Mouse (Mus musculus) ES-E14 (cell line): ENCODE data around the gene Shank3. TPM values are rescaled to one million over a fixed set of nuclear protein-coding genes. Genes with fewer than 3 reads are reported as not detected.

Experiments
- DNase-seq: peaks from one replicate; pipeline ENCODE4 v3.0.0-alpha.2; 2013; ENCODE audit warnings: low read depth, low spot score
- H3K27ac ChIP-seq: 2 replicates; pipeline ENCODE4 v1.5.1; 2012; ENCODE audit warnings: low read depth, mild to moderate bottlenecking, low read length, moderate library complexity, mixed read lengths; ENCODE audit not compliant: poor library complexity, insufficient read depth, severe bottlenecking
- H3K36me3 ChIP-seq: 2 replicates; pipeline ENCODE4 v1.6.1; 2012; ENCODE audit warnings: mild to moderate bottlenecking, low read length, moderate library complexity, mixed read lengths; ENCODE audit not compliant: control insufficient read depth, poor library complexity, insufficient read depth, severe bottlenecking
- H3K4me1 ChIP-seq, 2 experiments: fragments of 150-350 bp in 1 of 2; sonication (generic) in 1 of 2; 2 replicates each; pipeline ENCODE4 v1.6.1; 2012; ENCODE audit warnings: low read length in 2 of 2, mild to moderate bottlenecking in 1 of 2, mixed read lengths in 1 of 2; ENCODE audit not compliant: control insufficient read depth in 2 of 2, insufficient read depth in 2 of 2, poor library complexity in 1 of 2
- H3K4me3 ChIP-seq, 2 experiments: fragments of 150-350 bp in 1 of 2; sonication (generic) in 1 of 2; 2 replicates each; pipeline ENCODE4 v1.5.1; 2012; ENCODE audit warnings: low read length in 2 of 2, low read depth in 1 of 2, mild to moderate bottlenecking in 1 of 2, mixed read lengths in 1 of 2; ENCODE audit not compliant: insufficient read depth in 1 of 2, poor library complexity in 1 of 2, severe bottlenecking in 1 of 2
- H3K9ac ChIP-seq: 2 replicates; pipeline ENCODE4 v1.6.1; 2012; ENCODE audit warnings: low read depth, mild to moderate bottlenecking, low read length, mixed read lengths; ENCODE audit not compliant: poor library complexity, insufficient read depth, severe bottlenecking
- H3K9me3 ChIP-seq: fragments of 150-350 bp; sonication (generic); 2 replicates; pipeline ENCODE4 v1.6.1; 2012; ENCODE audit warnings: low read depth, mild to moderate bottlenecking, low read length; ENCODE audit not compliant: control insufficient read depth, insufficient read depth
- CHD2 ChIP-seq: IDR thresholded peaks from 2 replicates; pipeline ENCODE4 v1.6.1; 2014; ENCODE audit warnings: mild to moderate bottlenecking, low read depth, low read length, inconsistent platforms
- HCFC1 ChIP-seq: IDR thresholded peaks from 2 replicates; pipeline ENCODE4 v1.6.1; 2012; ENCODE audit warnings: low read length, inconsistent platforms, borderline replicate concordance; ENCODE audit not compliant: insufficient read depth
- MAFK ChIP-seq: IDR thresholded peaks from 2 replicates; pipeline ENCODE4 v1.6.1; 2014; ENCODE audit warnings: mild to moderate bottlenecking, low read depth, low read length, inconsistent platforms; ENCODE audit not compliant: insufficient read depth
- ZC3H11A ChIP-seq: IDR thresholded peaks from 2 replicates; pipeline ENCODE4 v1.6.1; 2012; ENCODE audit warnings: low read depth, mild to moderate bottlenecking, inconsistent platforms, low read length, borderline replicate concordance
- ZNF384 ChIP-seq: IDR thresholded peaks from 2 replicates; pipeline ENCODE4 v1.6.1; 2012; ENCODE audit warnings: low read depth, low read length, inconsistent platforms
- in situ Hi-C, 2 experiments: fragments of 600-800 bp; cut with MboI; formaldehyde crosslinking; loops; one replicate each; pipeline ENCODE4 v1.15.1; 2025; ENCODE audit warnings: low sequenced_read_pairs in 2 of 2, inconsistent platforms in 1 of 2; ENCODE audit not compliant: unreplicated experiment in 2 of 2
- total RNA-seq: library from RNA; depleted of rRNA; stranded (reverse); fragments of 300-350 nt; gene quantifications from 2 replicates; pipeline ENCODE4 v1.2.3, GENCODE M21; 2012

Gene Shank3
- total RNA-seq, 1 experiment, result 6.7 TPM

- in situ Hi-C loops, result no loop called here
- Histone ChIP-seq H3K9ac (peak within 1 kb of the TSS; percentile 74), H3K27ac (peak within 1 kb of the TSS; percentile 82), H3K9me3 (no peaks in the 10 kb centered on the region), H3K4me1 (peaks cover 11 to 40% of the 10 kb centered on the region in 2 experiments; a peak in 3 of 4 replicates), H3K36me3 (peaks cover 10% of the 10 kb centered on the region; the same call in 1 of the 2 replicates), H3K4me3 (peak within 1 kb of the TSS; percentile 71 to 79)
- TF ChIP-seq HCFC1 (no peak), CHD2 (no peak), ZC3H11A (no peak), ZNF384 (no peak), MAFK (no peak)
- no peak for DNase-seq
These were observed 22.3 kb upstream of the Shank3 start, which contains the start of gene Arsa for GRCm38 (mm10) chr15:89477091-89477491. Gene Arsa, minus strand, starts transcription at chr15:89477425.

GRCm38 (mm10) chr15:89477806-89478205 is 21.6 kb upstream of the Shank3 start:
- no peak overlapping the region; the same call in 1 of the 2 replicates for H3K9ac ChIP-seq
- TF ChIP-seq ZC3H11A (no peak), CHD2 (no peak), MAFK (no peak), ZNF384 (no peak), HCFC1 (no peak)
- peaks cover 10% of the 10 kb centered on the region; the same call in 1 of the 2 replicates for H3K36me3 ChIP-seq
- H3K27ac ChIP-seq, result peak overlapping the region; percentile 82
- H3K4me1 ChIP-seq, result peaks cover 11 to 40% of the 10 kb centered on the region in 2 experiments; a peak in 3 of 4 replicates
- DNase-seq, result no peak
- peak overlapping the region in 1 of 2 experiments; percentile 56; a peak in 2 of 4 replicates for H3K4me3 ChIP-seq
- no peaks in the 10 kb centered on the region for H3K9me3 ChIP-seq
- in situ Hi-C loops, result no loop called here

- Histone ChIP-seq H3K9me3 (no peaks in the 10 kb centered on the region), H3K27ac (peak overlapping the region; percentile 82; the same call in 1 of the 2 replicates), H3K9ac (no peak overlapping the region), H3K4me1 (peaks cover 11 to 34% of the 10 kb centered on the region in 2 experiments; a peak in 3 of 4 replicates), H3K4me3 (peak overlapping the region in 1 of 2 experiments; percentile 56; a peak in 1 of 4 replicates), H3K36me3 (peaks cover 8% of the 10 kb centered on the region; the same call in 1 of the 2 replicates)
- DNase-seq, result no peak
- in situ Hi-C loops, result no loop called here
- TF ChIP-seq HCFC1, result no peak
- no peak for TF ChIP-seq ZC3H11A
- TF ChIP-seq ZNF384, result no peak
- no peak for TF ChIP-seq MAFK
- TF ChIP-seq CHD2, result no peak
These were observed 20.8 kb upstream of the Shank3 start for GRCm38 (mm10) chr15:89478622-89479021.

GRCm38 (mm10) chr15:89480584-89480983 is 18.8 kb upstream of the Shank3 start:
- H3K9ac ChIP-seq, result peak overlapping the region; percentile 26
- H3K36me3 ChIP-seq, result peaks cover 5% of the 10 kb centered on the region; the same call in 1 of the 2 replicates
- in situ Hi-C loops, result no loop called here
- peak overlapping the region; percentile 43 for H3K27ac ChIP-seq
- TF ChIP-seq ZNF384 (no peak), CHD2 (no peak), HCFC1 (no peak), ZC3H11A (no peak), MAFK (no peak)
- peak overlapping the region in 1 of 2 experiments; percentile 59; a peak in 2 of 4 replicates for H3K4me3 ChIP-seq
- H3K9me3 ChIP-seq, result no peaks in the 10 kb centered on the region
- peaks cover 11 to 20% of the 10 kb centered on the region in 2 experiments; a peak in 3 of 4 replicates for H3K4me1 ChIP-seq
- DNase-seq, result no peak
